Mouse (Mus musculus) neutrophil, adult 59 days (primary cell): ENCODE results near the gene Krt39. TPM values are rescaled to one million over a fixed set of nuclear protein-coding genes. Genes with fewer than 3 reads are reported as not detected.

Experiments
- total RNA-seq, 2 experiments: library from RNA; stranded (reverse); gene quantifications; 1 replicate in 1 of 2; 2 replicates in 1 of 2; pipeline ENCODE4 v1.2.4; 2023

Gene Krt39
- not detected for total RNA-seq

DNA sequence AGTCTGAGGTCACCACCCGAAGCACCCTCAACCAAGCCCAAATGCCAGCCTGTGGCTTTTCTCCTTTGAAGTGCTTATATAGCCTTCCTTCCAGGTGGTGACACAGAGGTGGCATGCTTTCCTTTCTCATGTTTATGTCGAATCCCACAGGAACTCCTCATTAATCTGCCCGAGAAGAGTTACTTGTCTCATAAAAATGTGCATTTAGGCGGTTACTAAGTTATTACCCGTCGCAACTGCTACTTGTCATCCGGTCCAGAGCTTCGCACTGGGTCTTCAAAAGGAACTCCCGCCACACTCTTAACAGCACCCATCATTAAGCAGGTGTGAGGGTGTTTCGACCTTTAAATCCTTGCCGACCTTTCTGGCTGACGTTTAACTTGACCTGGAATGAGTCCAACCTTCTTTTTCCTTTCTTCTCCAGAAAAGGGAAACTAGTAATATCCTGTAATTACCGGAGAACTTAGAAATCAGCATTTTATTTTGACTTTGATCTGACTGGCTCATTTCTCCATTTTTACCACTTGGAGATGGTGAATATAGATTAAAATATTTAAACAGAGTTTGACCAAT is at the start of gene Krt39:
Gene Krt39, minus strand, starts transcription at position 51 of the 573 bp plus-strand sequence.

DNA sequence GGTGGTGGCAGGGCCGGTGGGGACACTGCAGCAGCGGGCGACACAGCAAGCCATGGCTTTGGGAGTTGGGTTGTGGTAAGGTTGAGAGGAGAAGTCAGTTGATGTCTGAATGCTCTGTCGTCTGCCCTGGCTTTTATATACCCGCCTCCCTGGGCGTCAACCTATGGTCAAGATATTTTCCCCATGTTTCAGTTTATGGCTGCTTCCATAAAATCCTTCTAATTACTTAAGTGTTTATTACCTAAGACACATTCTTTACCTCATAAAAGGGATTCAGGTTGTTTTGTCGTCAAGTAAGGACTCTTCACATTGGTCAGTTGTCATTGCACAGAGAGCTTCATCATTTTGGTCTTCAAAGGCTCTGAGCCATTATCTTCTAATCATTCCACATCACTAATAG is 45.4 kb upstream of the Krt39 start, which contains the start of gene Krtap3-1:
Gene Krtap3-1, minus strand, starts transcription at position 101 of the 400 bp plus-strand sequence.

DNA sequence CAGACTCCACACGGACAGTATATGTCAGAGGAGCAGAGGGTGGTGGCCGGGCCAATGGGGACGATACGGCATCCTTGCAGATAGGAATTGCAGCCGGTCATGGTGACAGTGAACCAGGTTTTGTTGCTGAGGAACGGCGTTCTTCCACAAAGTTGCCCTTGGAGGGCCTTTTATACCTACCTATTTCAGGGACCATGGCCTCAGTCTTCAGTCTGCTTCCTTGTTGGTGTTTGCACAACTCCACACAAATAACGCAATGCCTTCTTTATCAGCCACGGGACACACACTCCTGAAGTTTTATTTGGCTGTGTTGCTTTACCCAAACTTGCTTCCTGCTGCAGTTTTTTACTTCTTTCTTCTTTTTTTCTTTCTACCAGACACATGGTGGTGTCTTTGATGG is 38.2 kb upstream of the Krt39 start, which contains the start of gene Gm11939:
Gene Gm11939, minus strand, starts transcription at position 101 of the 400 bp plus-strand sequence.

DNA sequence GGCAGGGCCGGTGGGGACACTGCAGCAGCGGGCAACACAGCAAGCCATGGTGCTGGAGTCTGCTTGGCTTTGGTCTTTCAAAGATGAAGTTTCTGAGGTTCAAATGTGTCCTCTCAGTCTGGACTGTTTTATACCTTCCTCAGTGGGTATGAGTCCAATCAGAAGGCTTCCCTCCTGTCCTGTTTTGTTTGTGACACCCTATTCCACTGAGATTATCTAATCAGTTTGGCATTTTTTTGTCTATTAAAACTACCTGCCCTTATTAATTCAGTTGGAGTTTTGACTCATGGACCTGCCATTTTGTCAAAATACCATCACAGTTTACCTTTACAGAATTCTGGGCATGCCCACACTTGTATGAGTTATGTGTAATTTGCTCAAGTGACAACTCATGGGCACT is 35.6 kb upstream of the Krt39 start, which contains the start of gene Krtap3-2:
Gene Krtap3-2, minus strand, starts transcription at position 101 of the 400 bp plus-strand sequence.

DNA sequence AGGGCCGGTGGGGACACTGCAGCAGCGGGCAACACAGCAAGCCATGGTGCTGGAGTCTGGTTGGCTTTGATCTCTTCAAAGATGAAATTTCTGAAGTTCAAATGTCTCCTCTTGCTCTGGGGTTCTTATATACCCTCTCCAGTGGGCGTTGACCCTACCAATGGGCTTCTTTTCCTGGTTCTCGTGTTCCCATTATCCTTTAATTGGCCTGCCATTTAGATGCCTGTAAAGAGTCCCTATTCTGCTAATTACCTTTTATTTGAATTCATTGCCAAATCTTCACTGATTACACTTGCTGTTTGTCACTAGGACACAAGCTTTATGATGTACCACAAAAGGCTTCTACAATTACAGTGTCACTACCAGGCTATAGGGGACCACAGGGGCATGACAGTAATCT is 29.6 kb upstream of the Krt39 start, which contains the start of gene Krtap3-3:
Gene Krtap3-3, minus strand, starts transcription at position 101 of the 400 bp plus-strand sequence.

DNA sequence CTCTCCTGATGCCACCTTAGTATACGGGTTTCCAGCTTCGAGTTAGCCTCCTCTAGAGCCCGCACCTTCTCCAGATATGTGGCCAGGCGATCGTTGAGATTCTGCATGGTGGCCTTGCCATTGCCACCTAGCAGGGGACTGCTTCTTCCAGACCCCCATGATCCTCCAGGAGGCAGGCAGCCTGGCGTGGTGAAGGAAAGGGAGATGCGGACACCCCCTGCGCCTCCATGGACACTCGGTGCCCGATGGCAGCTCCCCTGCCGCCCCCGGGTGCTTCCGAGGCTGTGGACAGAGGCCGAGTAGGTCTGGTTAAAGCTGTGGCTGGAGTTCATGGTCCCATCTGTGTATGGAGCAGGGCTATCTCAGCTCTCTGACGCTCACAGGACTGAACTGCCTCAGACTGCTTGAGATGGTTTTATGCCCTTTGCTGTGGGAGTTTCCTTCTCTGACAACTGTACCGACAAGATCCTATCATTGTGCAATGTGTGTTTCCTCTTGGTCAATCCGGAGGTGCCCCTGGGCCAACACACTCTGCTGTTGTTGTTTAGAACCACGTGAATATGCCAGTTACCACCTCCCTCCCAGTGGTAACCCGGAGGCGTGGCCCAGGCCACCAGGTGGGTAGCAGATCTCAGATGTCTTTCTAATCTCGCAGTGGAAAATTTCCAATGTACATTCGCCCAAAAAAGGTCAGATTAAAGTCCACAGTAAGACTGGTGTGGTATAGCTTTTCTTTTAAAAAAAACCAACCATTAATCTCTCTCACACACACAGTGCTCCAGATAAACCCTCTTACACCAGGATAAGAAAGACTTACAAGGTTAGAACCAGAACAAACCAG is 28.2 kb downstream of the Krt39 start, which contains the start of gene Krt23:
Gene Krt23, minus strand, starts transcription at position 405 of the 841 bp plus-strand sequence.

Other genes starting within 250 kb of the Krt39 start
- not detected for gene Krt24, start 236.1 kb downstream of the Krt39 start, total RNA-seq
- not detected for gene Krt25, start 198.4 kb downstream of the Krt39 start, total RNA-seq
- gene Krt26, start 183.4 kb downstream of the Krt39 start, total RNA-seq, result not detected
- gene Krt27, start 170.2 kb downstream of the Krt39 start, total RNA-seq, result not detected
- gene Krt28, start 146.4 kb downstream of the Krt39 start, total RNA-seq, result not detected
- not detected for gene Krt10, start 132.0 kb downstream of the Krt39 start, total RNA-seq
- gene Krt12, start 99.1 kb downstream of the Krt39 start, total RNA-seq, result not detected
- gene Krt20, start 83.2 kb downstream of the Krt39 start, total RNA-seq, result not detected
- gene Krt23, start 28.2 kb downstream of the Krt39 start, total RNA-seq, result not detected
- not detected for gene Krt40, start 21.8 kb upstream of the Krt39 start, total RNA-seq
- not detected for gene Krtap3-3, start 29.5 kb upstream of the Krt39 start, total RNA-seq
- not detected for gene Krtap3-2, start 35.5 kb upstream of the Krt39 start, total RNA-seq
- gene Gm11939, start 38.1 kb upstream of the Krt39 start, total RNA-seq, result not detected
- not detected for gene Krtap3-1, start 45.3 kb upstream of the Krt39 start, total RNA-seq
- gene Krtap1-5, start 59.7 kb upstream of the Krt39 start, total RNA-seq, result not detected
- not detected for gene Krtap1-4, start 62.3 kb upstream of the Krt39 start, total RNA-seq
- not detected for gene Krtap1-3, start 70.0 kb upstream of the Krt39 start, total RNA-seq
- gene Krtap9-3, start 76.8 kb upstream of the Krt39 start, total RNA-seq, result not detected
- gene Gm11938, start 82.0 kb upstream of the Krt39 start, total RNA-seq, result not detected
- gene Gm11937, start 88.9 kb upstream of the Krt39 start, total RNA-seq, result not detected
- gene Krtap2-4, start 93.5 kb upstream of the Krt39 start, total RNA-seq, result not detected
- gene Gm11562, start 99.1 kb upstream of the Krt39 start, total RNA-seq, result not detected
- gene Krtap4-1, start 106.9 kb upstream of the Krt39 start, total RNA-seq, result not detected
- gene Krtap4-2, start 113.7 kb upstream of the Krt39 start, total RNA-seq, result not detected
- not detected for gene Krtap4-7, start 122.8 kb upstream of the Krt39 start, total RNA-seq
- gene Gm11555, start 128.9 kb upstream of the Krt39 start, total RNA-seq, result not detected
- not detected for gene Gm11563, start 137.6 kb upstream of the Krt39 start, total RNA-seq
- gene Krtap4-6, start 144.6 kb upstream of the Krt39 start, total RNA-seq, result not detected
- gene Gm14190, start 169.4 kb upstream of the Krt39 start, total RNA-seq, result not detected
- gene Gm14180, start 213.0 kb upstream of the Krt39 start, total RNA-seq, result not detected